Comparison of ENCODE assay signal across 15 mouse cellular contexts in genomic region chr11:29801432-29802427, GRCm38 (mm10). TPM values are rescaled to one million over a fixed set of nuclear protein-coding genes. Genes with fewer than 3 reads are reported as not detected.
A peak's percentile ranks its signal among the peaks of the same experiment; 100 is the strongest.
DNase-seq lines count a peak whose midpoint lies in the region; ATAC-seq lines count a peak whose summit lies in the region.
"Had no signal": no experiment of that assay in that cellular context is flagged by ENCODE, and none has a peak within 500 bp of the region (broad histone marks: within the 10 kb centered on the region; RNA-seq: fewer than 3 reads in every experiment).

No protein-coding gene starts in this region.

- DNase-seq in 3134 (ENCODE audit: extremely low read depth, insufficient read length, low spot score) (peak; percentile 22), 3T3-L1 (ENCODE audit: low read depth, low spot score) (peak; percentile 48)
- DNase-seq in large intestine, adult 2 months (ENCODE audit: low read depth, low spot score) = peak; percentile 57
- no peak for DNase-seq in left cerebral cortex, postnatal 14 days (ENCODE audit: low spot score in 2 of 2)
- DNase-seq in ovary, postnatal 36 days (ENCODE audit: low spot score) = no peak
- no peak for DNase-seq in gastrocnemius, adult 8-10 months (ENCODE audit: low spot score in 2 of 2)
- DNase-seq: cerebellum, adult 9-10 months; gastrocnemius, postnatal 36 days; kidney, postnatal 10 days; layer of hippocampus, adult 9-11 months; spleen, adult 18-20 months; thymus, postnatal 4 days had no signal

- intact Hi-C loops in left cerebral cortex, postnatal 14 days (cut with DNase I) = no loop called here

- WGBS in large intestine, adult 2 months = 49% methylated on average over 2 of the region's 2 CpGs

- ATAC-seq in common myeloid progenitor, adult 5-6 weeks (replicated peaks; ENCODE audit: low read depth, poor library complexity, severe bottlenecking) = peak; percentile 79
- ATAC-seq: forebrain, embryonic 16.5 days; lung, postnatal 0 days had no signal

RNA-seq across cellular contexts. Expression of gene 4931440F15Rik, which starts 23.7 kb away (rescaled TPM):
- 0.18 TPM in 1 of 2 replicates, not detected in the other for total RNA-seq in common myeloid progenitor, adult 5-6 weeks (2017)
- 0.04 and 0.25 TPM in 2 replicates for polyA plus RNA-seq in large intestine, adult 2 months (2012; rRNA removed)
- total RNA-seq in left cerebral cortex, postnatal 14 days (2021) = 1 to 10 TPM; 2.8 to 3.1 TPM
- 1 to 10 TPM; 2.0 to 2.9 (median 2.5) TPM for total RNA-seq in gastrocnemius, adult 8-10 months (2022)

Comparison
In these comparisons a context has a peak if more than half of its experiments do, and no peak if none do; other contexts are left out.
1. DNase-seq: peak in 3134 (single experiment), 3T3-L1 (single experiment) and large intestine, adult 2 months (single experiment); none in left cerebral cortex, postnatal 14 days (0 of 2), ovary, postnatal 36 days (single experiment) and gastrocnemius, adult 8-10 months (0 of 2).